Mouse (Mus musculus): ENCODE data around the gene Cnn3. TPM values are rescaled to one million over a fixed set of nuclear protein-coding genes. Genes with fewer than 3 reads are reported as not detected.

Gene Cnn3
- total RNA-seq, 2 experiments from 2014 or later = 109 TPM

DNA sequence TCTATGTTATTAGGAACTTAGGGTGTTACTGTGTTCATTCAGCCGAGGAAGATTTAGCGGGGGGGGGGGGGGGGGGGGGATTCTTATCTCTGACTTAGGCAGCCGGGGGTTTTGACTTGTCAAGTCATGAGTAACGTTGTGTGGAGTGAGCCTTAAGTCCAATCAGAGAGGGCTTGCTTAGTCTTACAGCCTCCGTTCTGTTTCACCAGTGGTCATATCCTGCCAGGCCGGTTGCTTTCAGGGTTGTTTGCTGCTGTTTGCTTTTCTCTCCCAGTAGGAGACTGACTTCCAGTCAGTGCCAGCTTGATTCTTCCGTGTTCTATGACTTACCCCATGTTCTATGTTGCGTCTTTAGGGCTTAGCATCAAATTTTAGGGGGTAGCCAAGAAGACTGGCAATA is 20.2 kb downstream of the Cnn3 start:
- DNase-seq (ENCODE audit: extremely low spot score in 1 of 2, low spot score in 1 of 2) = no peak

DNA sequence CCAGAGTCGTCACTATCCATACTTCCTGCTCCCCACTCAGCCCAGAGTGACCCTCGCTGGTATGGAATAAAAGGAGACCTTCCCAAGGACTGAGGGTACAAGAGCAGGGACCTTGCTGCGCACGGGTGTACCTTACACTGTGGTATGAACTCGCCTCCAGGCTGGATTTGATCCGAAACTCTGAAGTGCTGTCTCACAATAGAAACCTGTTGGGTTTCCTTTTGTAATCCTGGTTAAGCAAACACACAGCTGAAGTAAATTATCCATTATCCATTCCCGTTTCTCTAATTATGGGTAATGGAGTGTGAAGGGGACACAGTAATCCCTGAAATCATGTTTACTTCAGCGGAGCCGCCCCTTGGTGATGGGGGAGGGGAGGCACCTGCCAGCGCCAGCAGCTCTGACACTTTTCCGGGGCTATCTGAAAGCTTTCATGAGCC is 21.8 kb downstream of the Cnn3 start:
- no peak for DNase-seq (ENCODE audit: extremely low spot score in 1 of 2, low spot score in 1 of 2)

GRCm38 (mm10) chr3:121448606-121449005 is 22.3 kb downstream of the Cnn3 start:
- DNase-seq (ENCODE audit: extremely low spot score in 1 of 2, low spot score in 1 of 2) = no peak

DNA sequence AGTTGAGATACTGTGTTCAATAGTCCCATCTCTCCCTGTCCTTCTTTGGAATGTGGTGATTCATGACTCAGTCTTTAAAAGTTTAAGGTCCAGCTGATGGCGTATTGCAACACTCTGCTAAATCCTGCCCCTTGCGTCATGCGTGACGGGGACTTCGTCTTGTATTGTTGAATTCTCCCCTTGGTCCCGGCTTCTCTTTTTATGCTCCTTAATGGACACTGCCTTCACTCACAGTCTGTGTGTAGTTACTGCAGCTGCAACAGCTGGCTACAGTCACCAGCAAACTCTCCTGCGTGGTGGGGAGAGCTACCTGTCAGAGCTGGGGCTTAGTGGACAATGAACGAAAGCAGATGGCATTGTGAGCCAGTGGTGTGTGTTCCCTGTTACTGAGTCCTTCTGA is 23.2 kb downstream of the Cnn3 start:
- no peak for DNase-seq (ENCODE audit: extremely low spot score in 1 of 2, low spot score in 1 of 2)

DNA sequence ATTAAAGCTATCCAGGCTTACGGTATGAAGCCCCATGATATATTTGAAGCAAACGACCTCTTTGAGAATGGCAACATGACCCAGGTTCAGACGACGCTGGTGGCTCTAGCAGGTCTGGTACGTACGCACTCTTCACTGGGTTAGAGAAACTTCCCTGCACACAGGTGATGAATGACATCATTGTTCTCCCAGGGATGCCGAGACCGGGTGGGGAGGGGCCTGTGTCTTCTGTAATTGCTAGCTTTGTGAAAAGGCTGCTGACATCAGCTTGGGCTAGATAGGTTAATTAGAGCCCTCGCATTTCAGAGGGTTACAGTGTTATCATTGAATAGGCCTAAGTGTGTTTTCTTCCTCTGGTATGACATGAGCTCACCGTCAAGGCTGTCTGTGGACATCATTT is 25.1 kb downstream of the Cnn3 start:
- DNase-seq (ENCODE audit: extremely low spot score in 1 of 2, low spot score in 1 of 2) = no peak

DNA sequence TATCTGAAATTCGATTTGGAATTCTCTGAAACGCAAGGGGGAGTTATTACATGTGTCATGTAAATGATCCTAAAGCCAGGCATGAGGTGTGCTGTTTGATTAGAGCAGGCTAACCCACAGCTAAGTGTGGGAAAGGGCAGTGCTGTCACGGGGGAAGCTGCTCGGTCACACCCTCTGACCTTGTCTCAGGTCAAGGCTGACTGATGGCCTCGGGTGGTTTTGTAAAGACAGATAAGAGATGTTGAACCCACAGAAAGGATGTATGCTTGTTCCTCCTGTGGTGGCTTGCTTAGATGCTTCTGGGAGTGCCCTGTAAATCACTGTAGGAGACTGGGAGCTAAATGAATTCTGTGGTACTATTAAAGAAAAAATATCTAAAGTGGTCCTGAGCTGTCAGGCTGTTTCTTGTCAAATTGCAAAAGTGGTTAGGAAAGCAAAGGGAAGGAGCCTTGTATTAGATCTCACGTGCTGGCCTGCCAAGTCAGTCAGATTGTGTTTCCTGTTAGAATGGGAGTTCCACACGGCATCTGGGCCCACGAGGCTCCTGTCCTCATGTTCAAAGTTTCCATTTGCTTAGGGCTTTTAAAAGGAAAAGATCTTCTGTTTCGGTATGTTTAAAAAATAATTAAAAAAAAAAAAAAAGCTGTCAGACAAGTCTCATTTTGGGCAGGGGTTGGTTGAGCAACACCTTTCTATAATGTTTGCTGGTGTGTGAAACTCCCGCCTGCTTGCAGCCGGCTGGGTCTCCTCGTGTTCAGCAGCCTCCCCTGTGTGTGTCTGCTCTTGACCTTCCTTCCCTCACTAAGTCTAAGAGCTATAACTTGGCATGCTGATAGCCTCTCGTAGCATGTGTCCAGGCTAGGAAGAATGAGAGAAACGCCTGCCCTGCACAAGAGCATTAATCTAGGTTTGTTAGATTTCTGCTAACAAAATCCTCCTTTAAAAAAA is 32.5 kb downstream of the Cnn3 start:
- DNase-seq (ENCODE audit: extremely low spot score in 1 of 2, low spot score in 1 of 2) = no peak

GRCm38 (mm10) chr3:121460473-121461193 is 34.3 kb downstream of the Cnn3 start:
- no peak for DNase-seq (ENCODE audit: extremely low spot score in 1 of 2, low spot score in 1 of 2)

- DNase-seq (ENCODE audit: extremely low spot score in 1 of 2, low spot score in 1 of 2) = no peak
These were observed 35.2 kb downstream of the Cnn3 start for GRCm38 (mm10) chr3:121461477-121461876.

DNA sequence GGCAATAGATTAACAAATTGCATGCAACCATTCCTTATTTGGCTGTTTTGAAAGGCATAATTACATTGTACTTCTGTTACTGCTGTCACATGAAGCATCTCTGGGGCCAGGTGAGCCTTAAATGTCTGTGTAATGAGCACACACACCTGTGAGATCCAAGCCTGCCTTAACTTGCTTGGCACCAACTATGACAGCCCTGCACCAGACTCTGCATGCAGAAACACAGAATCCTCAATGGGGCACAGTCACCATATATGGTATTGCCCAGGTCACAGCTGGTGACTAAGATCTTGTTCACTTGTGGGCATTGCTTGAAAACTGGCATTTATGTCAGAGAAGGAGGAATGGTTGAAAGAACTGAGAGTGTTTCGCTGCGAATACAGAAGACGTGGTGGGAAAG is 36.5 kb downstream of the Cnn3 start:
- DNase-seq (ENCODE audit: extremely low spot score in 1 of 2, low spot score in 1 of 2) = no peak

- no peak for DNase-seq (ENCODE audit: extremely low spot score in 1 of 2, low spot score in 1 of 2)
These were observed 38.5 kb downstream of the Cnn3 start for GRCm38 (mm10) chr3:121464733-121465305.

GRCm38 (mm10) chr3:121465795-121466194 is 39.5 kb downstream of the Cnn3 start:
- no peak for DNase-seq (ENCODE audit: extremely low spot score in 1 of 2, low spot score in 1 of 2)

- DNase-seq (ENCODE audit: extremely low spot score in 1 of 2, low spot score in 1 of 2) = no peak
These were observed 40.8 kb downstream of the Cnn3 start for GRCm38 (mm10) chr3:121467094-121467552.

GRCm38 (mm10) chr3:121468136-121468535 is 41.8 kb downstream of the Cnn3 start:
- DNase-seq (ENCODE audit: extremely low spot score in 1 of 2, low spot score in 1 of 2) = no peak

DNA sequence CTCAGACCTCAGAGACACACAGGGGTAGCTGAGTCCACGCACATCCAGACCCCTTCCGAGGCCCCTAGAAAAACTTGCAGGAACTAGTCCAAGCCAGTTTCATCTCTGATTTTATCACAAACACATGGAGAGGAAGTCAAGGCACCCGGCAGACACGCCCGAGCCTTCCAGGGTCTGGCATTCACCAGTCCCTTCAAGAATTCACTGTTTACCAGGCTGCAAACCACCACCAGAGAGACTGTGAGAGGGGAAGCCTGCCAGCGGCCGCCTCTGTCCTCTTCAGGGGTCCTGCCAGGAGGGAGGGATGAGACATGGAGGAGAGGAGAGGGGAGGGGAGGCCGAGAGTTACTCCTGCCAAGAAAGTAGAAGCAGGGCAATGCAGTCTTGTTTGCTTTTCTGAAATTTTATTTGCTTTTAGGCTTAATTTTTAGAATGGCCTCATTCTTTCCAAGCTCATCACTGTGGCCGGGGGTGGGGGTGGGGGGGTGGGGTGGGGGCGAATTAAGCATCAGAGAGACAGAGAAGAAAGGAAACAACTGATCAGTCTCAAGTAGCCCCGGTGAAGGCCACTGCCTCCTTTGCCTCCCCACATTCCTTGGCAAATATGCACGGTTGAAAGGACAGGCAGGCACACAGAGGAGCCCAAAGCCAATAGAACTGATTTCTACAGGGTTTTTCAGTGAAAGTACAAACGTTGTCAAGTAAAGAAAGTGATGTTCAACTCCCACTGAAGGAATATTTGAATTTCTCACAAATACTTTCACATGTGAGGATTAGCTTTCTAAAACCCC is 43.1 kb downstream of the Cnn3 start:
- no peak for DNase-seq (ENCODE audit: extremely low spot score in 1 of 2, low spot score in 1 of 2)

- no peak for DNase-seq (ENCODE audit: extremely low spot score in 1 of 2, low spot score in 1 of 2)
These were observed 45.4 kb downstream of the Cnn3 start for GRCm38 (mm10) chr3:121471703-121472102.

GRCm38 (mm10) chr3:121474738-121475137 is 48.4 kb downstream of the Cnn3 start:
- DNase-seq (ENCODE audit: extremely low spot score in 1 of 2, low spot score in 1 of 2) = no peak

- DNase-seq (ENCODE audit: extremely low spot score in 1 of 2, low spot score in 1 of 2) = no peak
These were observed 54.0 kb downstream of the Cnn3 start for GRCm38 (mm10) chr3:121480030-121480960.

- DNase-seq (ENCODE audit: extremely low spot score in 1 of 2, low spot score in 1 of 2) = no peak
These were observed 54.7 kb downstream of the Cnn3 start for GRCm38 (mm10) chr3:121480961-121481436.

DNA sequence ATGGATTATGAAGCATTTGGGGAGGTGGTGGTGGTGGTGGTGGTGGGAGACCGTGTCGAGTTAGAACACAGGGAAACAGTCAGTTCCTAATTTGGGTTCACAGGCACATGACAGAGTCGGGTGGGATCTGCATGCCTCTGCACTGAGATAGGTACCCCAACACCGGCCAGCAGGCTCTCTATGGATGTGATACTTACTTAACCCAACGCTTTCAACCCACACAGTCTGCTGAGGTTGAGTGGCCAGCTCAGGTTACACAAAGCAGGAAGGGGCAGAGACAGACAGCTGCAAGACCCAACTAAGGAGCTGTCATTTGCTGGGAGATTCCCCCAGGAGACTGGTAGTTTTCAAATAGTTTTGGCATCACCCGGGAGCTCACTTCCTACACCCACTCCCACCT is 55.3 kb downstream of the Cnn3 start:
- no peak for DNase-seq (ENCODE audit: extremely low spot score in 1 of 2, low spot score in 1 of 2)
